Mouse (Mus musculus): ENCODE measurements around the gene Aifm2. TPM values are rescaled to one million over a fixed set of nuclear protein-coding genes. Genes with fewer than 3 reads are reported as not detected.

Gene Aifm2
- 3.2 to 6.2 TPM (median 4.6 TPM) in 4 replicates for total RNA-seq (2023)

GRCm38 (mm10) chr10:61714771-61715461 lies at the start of gene Aifm2:
Gene Aifm2 (plus strand): TSS chr10:61715263.

GRCm38 (mm10) chr10:61680015-61680913 lies 34.8 kb upstream of the Aifm2 start, which contains the start of gene Sar1a:
Gene Sar1a (plus strand): TSS chr10:61680299.

GRCm38 (mm10) chr10:61694870-61695670 lies 20.0 kb upstream of the Aifm2 start, which contains the start of gene Tysnd1:
Gene Tysnd1 (plus strand): TSS chr10:61695514.

GRCm38 (mm10) chr10:61783621-61784251 lies 68.7 kb downstream of the Aifm2 start, which contains the start of gene H2afy2:
Gene H2afy2 (minus strand): TSS chr10:61784147.

Other genes starting within 250 kb of the Aifm2 start
- gene Lrrc20, start 239.5 kb upstream of the Aifm2 start, total RNA-seq (2023), result 10.1 to 12.0 TPM (median 11.2 TPM) in 4 replicates
- not detected in 4 replicates for gene Npffr1, start 119.8 kb upstream of the Aifm2 start, total RNA-seq (2023)
- 11.9 to 20.7 TPM (median 17.1 TPM) in 4 replicates for gene Ppa1, start 66.7 kb upstream of the Aifm2 start, total RNA-seq (2023)
- 241 to 260 TPM (median 256 TPM) in 4 replicates for gene Sar1a, start 35.0 kb upstream of the Aifm2 start, total RNA-seq (2023)
- gene Tysnd1, start 19.7 kb upstream of the Aifm2 start, total RNA-seq (2023), result 20.5 to 24.5 TPM (median 22.4 TPM) in 4 replicates
- gene H2afy2, start 68.9 kb downstream of the Aifm2 start, total RNA-seq (2023), result not detected in 4 replicates